Mouse (Mus musculus) neural tube, embryonic 11.5 days (tissue): ENCODE results near the gene Avpi1. TPM values are rescaled to one million over a fixed set of nuclear protein-coding genes. Genes with fewer than 3 reads are reported as not detected.
A peak's percentile ranks its signal among the peaks of the same experiment; 100 is the strongest.

Experiments used
- ATAC-seq: fragments of 200-750 bp; cut with Nextera tagmentation; 2 replicates; pipeline ENCODE4 v1.8.0; 2017; ENCODE audit warnings: moderate number of reproducible peaks, mild to moderate bottlenecking, moderate TSS enrichment, moderate library complexity; ENCODE audit not compliant: insufficient read depth, low FRiP score, low TSS enrichment
- DNase-seq: peaks from one replicate; pipeline ENCODE4 v3.0.0-alpha.2; 2015; ENCODE audit warnings: low spot score
- H3K27ac ChIP-seq: fragments of 300-500 bp; sonication (generic); 2 replicates; pipeline ENCODE4 v1.5.1; 2014; ENCODE audit warnings: low read depth, mild to moderate bottlenecking, low read length
- H3K27me3 ChIP-seq: fragments of 300-500 bp; sonication (generic); 2 replicates; pipeline ENCODE4 v1.6.1; 2014; ENCODE audit warnings: mild to moderate bottlenecking, low read length, mixed read lengths; ENCODE audit not compliant: control insufficient read depth, insufficient read depth
- H3K36me3 ChIP-seq: fragments of 300-500 bp; sonication (generic); 2 replicates; pipeline ENCODE4 v1.6.1; 2014; ENCODE audit warnings: mild to moderate bottlenecking, low read length, moderate library complexity, mixed read lengths; ENCODE audit not compliant: control insufficient read depth, insufficient read depth
- H3K4me1 ChIP-seq: fragments of 300-500 bp; sonication (generic); 2 replicates; pipeline ENCODE4 v1.6.1; 2014; ENCODE audit warnings: low read length, mixed read lengths; ENCODE audit not compliant: control insufficient read depth, insufficient read depth
- H3K4me2 ChIP-seq: fragments of 300-500 bp; sonication (generic); 2 replicates; pipeline ENCODE4 v1.6.1; 2014; ENCODE audit warnings: low read depth, mild to moderate bottlenecking, moderate library complexity
- H3K4me3 ChIP-seq: fragments of 300-500 bp; sonication (generic); 2 replicates; pipeline ENCODE4 v1.5.1; 2014; ENCODE audit warnings: low read depth, low read length
- H3K9ac ChIP-seq: fragments of 300-500 bp; sonication (generic); 2 replicates; pipeline ENCODE4 v1.6.1; 2014; ENCODE audit warnings: mild to moderate bottlenecking, low read length
- H3K9me3 ChIP-seq: fragments of 300-500 bp; sonication (generic); 2 replicates; pipeline ENCODE4 v1.6.1; 2016; ENCODE audit warnings: low read length; ENCODE audit not compliant: control insufficient read depth
- WGBS: fragments of 180-500 bp; shearing (Covaris S2); extraction: QIAGEN DNeasy Blood & Tissue Kit; methylation state at CpG from one replicate; pipeline ENCODE4 v1.1.7; 2014; 5-methylcytosine and 5-hydroxymethylcytosine counted together
- polyA plus RNA-seq: library from polyadenylated mRNA; unstranded; fragments of >200 nt; fragmentation: Nextera tagmentation; extraction: Ambion mirVana; gene quantifications from 2 replicates; pipeline ENCODE4 v1.2.1, GENCODE M21; 2014

The Avpi1 gene
- polyA plus RNA-seq, 1 experiment from 2014 or later = 13.6 TPM

DNA sequence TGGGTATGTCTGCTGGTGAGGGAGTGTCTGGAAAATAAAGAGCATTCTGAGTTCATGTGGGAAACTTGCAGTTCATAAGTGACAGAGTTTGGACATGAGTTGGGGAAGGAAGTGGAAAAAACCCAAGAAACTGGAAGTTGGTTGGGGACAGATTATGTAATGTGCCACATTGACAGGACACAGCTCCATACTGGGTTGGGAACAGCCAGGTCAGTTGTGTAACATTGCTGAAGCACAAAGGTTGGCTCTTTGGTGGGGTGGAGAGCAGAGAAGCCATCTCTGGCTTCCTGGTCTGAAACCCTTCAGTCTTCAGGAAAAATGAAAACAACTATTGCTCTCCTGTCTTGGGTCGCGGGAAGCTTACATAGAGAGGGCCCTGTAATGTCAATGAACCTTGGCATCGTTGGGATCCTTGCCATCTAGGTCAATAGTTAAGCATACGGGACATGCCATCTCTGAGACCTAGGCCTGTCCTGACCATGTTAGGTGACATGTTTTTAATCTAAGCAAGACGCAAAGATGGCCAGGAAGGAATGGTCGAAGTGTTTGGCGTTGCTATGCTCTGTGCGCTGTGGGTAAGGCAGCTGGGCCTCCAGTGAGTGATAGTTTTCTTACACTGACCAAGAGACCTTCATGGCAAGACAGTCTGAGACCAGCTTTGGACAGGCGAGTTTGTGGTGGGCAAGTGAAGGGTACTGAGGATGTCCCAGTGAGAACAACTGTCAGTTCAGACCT lies 17.6 kb upstream of the Avpi1 start:
- no peaks in the 10 kb centered on the region for H3K36me3 ChIP-seq
- peak overlapping the region; percentile 70; the same call in 1 of the 2 replicates for H3K9ac ChIP-seq
- no peak for ATAC-seq
- DNase-seq = no peak
- 89% methylated on average over 9 of the region's 9 CpGs for WGBS
- no peak overlapping the region for H3K4me3 ChIP-seq
- H3K4me1 ChIP-seq = peaks cover 6% of the 10 kb centered on the region; the same call in 1 of the 2 replicates
- H3K27me3 ChIP-seq = peaks cover 7% of the 10 kb centered on the region
- no peak overlapping the region; the same call in 1 of the 2 replicates for H3K4me2 ChIP-seq
- H3K9me3 ChIP-seq = no peaks in the 10 kb centered on the region
- no peak overlapping the region for H3K27ac ChIP-seq

DNA sequence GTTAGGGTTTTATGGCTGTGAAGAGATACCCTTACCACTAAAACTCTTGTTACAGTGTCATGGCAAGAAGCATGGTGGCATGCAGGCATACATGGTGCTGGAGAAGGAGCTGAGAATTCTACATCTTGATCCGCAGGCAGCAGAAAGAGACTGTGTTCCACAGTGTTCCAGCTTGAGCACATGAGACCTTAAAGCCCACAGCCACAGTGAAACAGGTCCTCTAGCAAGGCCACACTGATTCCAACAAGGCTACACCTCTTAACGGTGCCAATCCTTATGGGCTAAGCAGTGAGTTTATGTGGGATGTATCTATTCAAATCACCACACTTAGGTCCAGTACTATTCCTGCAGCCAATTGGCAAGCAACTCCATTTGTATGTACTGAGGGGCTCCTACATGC lies 16.9 kb upstream of the Avpi1 start:
- H3K27me3 ChIP-seq = peaks cover 7% of the 10 kb centered on the region
- no peaks in the 10 kb centered on the region for H3K9me3 ChIP-seq
- no peak for DNase-seq
- no peak overlapping the region for H3K4me3 ChIP-seq
- H3K4me1 ChIP-seq = peaks cover 6% of the 10 kb centered on the region; the same call in 1 of the 2 replicates
- no peak overlapping the region for H3K27ac ChIP-seq
- WGBS = 92% methylated on average over 2 of the region's 2 CpGs
- H3K9ac ChIP-seq = no peak overlapping the region
- H3K36me3 ChIP-seq = no peaks in the 10 kb centered on the region
- ATAC-seq = no peak
- H3K4me2 ChIP-seq = no peak overlapping the region

DNA sequence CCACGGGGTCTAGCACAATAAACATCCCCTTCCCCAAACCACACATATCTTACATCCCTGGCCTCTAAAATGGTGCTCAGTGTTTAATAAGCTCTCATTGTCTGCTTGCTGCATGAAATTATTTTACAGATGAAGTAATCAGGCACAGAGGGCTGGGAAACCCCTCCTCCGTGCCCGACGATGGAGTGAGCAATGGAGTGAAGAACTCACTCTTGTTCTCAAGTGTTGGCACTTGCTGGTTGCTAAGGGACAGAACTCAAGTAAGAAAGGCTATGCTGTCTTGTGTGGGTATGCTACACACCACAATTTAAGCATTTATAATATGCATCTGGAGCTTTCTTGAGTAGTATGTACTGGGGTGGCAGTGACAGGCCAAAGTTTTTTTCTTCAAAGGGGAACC lies 16.4 kb upstream of the Avpi1 start:
- DNase-seq (no peak), ATAC-seq (no peak)
- Histone ChIP-seq H3K9ac (no peak overlapping the region), H3K4me1 (peaks cover 6% of the 10 kb centered on the region; the same call in 1 of the 2 replicates), H3K27ac (no peak overlapping the region), H3K4me3 (no peak overlapping the region), H3K9me3 (no peaks in the 10 kb centered on the region), H3K27me3 (peaks cover 7% of the 10 kb centered on the region), H3K4me2 (no peak overlapping the region), H3K36me3 (no peaks in the 10 kb centered on the region)
- 73% methylated on average over 4 of the region's 4 CpGs for WGBS

DNA sequence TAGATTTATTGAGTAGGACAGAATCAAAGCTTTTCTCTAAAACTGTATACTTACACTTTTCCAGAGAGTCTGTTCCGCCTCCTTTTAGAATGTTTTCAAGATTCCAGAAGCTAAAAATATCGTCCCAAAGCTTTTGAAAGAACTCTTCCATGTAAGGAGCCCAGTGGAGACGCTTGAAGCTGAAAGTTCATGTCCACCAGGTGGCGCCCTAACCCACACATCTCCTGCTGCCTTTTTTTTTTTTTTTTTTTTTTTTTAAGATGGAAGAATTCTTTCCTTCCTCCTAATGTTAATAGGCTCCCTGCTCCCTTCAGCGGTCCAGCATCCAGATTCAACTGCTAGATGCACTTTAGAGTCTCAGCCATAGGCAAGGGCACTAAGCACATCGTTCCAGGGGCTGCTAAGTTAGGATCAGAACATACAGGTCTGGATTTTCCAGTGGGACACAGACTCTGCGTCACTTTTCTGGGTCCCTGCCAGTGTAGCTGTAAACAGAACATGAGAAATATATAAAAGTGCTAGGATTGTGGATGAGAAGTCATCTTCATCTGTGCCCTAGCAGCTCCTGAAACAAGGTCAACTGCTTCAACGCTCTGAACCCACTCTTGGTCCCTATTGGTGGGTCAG lies 15.8 kb upstream of the Avpi1 start:
- H3K4me3 ChIP-seq = no peak overlapping the region
- WGBS = 30% methylated on average over 8 of the region's 8 CpGs

DNA sequence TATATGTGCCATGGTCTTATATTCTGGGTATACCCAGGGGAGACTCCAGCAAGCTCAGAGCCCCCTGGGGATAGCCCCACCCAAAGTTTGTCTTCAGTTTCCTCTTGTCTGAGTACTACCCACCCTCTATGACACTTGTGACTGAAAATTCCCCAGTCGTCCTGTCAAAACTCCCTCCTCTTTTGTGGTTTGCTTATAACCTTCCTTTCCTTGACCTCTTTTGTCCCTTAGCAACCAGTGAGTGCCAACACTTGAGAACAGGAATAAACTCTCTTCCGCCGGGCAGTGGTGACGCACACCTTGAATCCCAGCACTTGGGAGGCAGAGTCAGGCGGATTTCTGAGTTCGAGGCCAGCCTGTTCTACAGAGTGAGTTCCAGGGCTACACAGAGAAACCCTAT lies 15.2 kb upstream of the Avpi1 start:
- DNase-seq = no peak
- Histone ChIP-seq H3K4me3 (no peak overlapping the region), H3K36me3 (no peaks in the 10 kb centered on the region), H3K4me1 (peaks cover 6% of the 10 kb centered on the region; the same call in 1 of the 2 replicates), H3K27ac (no peak overlapping the region), H3K9ac (no peak overlapping the region), H3K4me2 (no peak overlapping the region), H3K9me3 (no peaks in the 10 kb centered on the region), H3K27me3 (peaks cover 4% of the 10 kb centered on the region; the same call in 1 of the 2 replicates)
- 61% methylated on average over 6 of the region's 6 CpGs for WGBS
- no peak for ATAC-seq

More for the DNA sequence above, 15.8 kb upstream of the Avpi1 start:
- H3K9me3 ChIP-seq = no peaks in the 10 kb centered on the region
- no peak overlapping the region for H3K9ac ChIP-seq
- H3K4me1 ChIP-seq = peaks cover 6% of the 10 kb centered on the region; the same call in 1 of the 2 replicates
- peaks cover 7% of the 10 kb centered on the region for H3K27me3 ChIP-seq
- H3K4me2 ChIP-seq = no peak overlapping the region
- ATAC-seq = no peak
- DNase-seq = peak; percentile 78
- H3K27ac ChIP-seq = no peak overlapping the region
- H3K36me3 ChIP-seq = no peaks in the 10 kb centered on the region

DNA sequence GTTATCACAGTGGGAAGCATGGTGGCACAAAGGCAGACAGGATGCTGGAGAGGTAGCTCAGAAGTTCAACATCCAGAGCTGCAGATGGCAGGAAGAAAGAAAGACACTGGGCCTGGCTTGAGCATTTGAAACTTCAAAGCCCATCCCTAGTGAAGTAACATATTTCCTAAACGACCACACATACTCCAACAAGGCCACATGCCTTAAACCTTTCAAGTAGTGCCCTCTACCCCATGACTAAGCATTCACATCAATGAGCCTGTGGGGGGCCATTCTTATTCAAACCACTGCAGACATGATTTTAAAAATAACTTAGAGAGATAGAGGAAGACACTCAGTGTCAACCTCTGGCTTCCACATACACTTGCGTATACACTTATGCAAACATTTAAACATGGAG lies 13.9 kb upstream of the Avpi1 start:
- H3K4me2 ChIP-seq = no peak overlapping the region
- no peaks in the 10 kb centered on the region for H3K36me3 ChIP-seq
- no peak overlapping the region for H3K9ac ChIP-seq
- DNase-seq (no peak), ATAC-seq (no peak)
- H3K4me3 ChIP-seq = no peak overlapping the region
- no peaks in the 10 kb centered on the region for H3K4me1 ChIP-seq
- H3K27me3 ChIP-seq = 0 out of 2 replicates have a peak, but pooled peaks cover 2% of the 10 kb centered on the region
- no peaks in the 10 kb centered on the region for H3K9me3 ChIP-seq
- 73% methylated on average over 2 of the region's 2 CpGs for WGBS
- H3K27ac ChIP-seq = no peak overlapping the region

DNA sequence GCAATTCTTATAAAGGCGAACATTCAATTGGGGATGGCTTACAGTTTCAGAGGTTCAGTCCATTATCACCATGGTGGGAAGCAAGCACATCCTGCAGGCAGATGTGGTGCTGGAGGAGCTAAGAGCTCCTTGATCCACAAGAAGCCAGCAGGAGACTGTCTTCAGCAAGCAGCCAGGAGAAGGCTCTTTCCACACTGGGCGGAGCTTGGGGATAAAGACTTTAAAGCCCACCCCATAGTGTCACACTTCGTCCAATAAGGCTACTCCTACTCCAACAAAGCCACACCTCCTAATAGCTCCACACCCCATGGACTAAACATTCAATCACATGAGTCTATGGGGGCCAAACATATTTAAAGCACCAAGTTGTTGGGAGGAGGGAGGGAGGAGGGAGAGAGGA lies 13.1 kb upstream of the Avpi1 start:
- WGBS = 69% methylated on average over 3 of the region's 3 CpGs
- no peaks in the 10 kb centered on the region for H3K9me3 ChIP-seq
- H3K4me1 ChIP-seq = no peaks in the 10 kb centered on the region
- no peaks in the 10 kb centered on the region for H3K36me3 ChIP-seq
- H3K9ac ChIP-seq = no peak overlapping the region
- DNase-seq (no peak), ATAC-seq (no peak)
- H3K27me3 ChIP-seq = 0 out of 2 replicates have a peak, but pooled peaks cover 2% of the 10 kb centered on the region
- no peak overlapping the region for H3K27ac ChIP-seq
- H3K4me2 ChIP-seq = no peak overlapping the region
- no peak overlapping the region for H3K4me3 ChIP-seq

DNA sequence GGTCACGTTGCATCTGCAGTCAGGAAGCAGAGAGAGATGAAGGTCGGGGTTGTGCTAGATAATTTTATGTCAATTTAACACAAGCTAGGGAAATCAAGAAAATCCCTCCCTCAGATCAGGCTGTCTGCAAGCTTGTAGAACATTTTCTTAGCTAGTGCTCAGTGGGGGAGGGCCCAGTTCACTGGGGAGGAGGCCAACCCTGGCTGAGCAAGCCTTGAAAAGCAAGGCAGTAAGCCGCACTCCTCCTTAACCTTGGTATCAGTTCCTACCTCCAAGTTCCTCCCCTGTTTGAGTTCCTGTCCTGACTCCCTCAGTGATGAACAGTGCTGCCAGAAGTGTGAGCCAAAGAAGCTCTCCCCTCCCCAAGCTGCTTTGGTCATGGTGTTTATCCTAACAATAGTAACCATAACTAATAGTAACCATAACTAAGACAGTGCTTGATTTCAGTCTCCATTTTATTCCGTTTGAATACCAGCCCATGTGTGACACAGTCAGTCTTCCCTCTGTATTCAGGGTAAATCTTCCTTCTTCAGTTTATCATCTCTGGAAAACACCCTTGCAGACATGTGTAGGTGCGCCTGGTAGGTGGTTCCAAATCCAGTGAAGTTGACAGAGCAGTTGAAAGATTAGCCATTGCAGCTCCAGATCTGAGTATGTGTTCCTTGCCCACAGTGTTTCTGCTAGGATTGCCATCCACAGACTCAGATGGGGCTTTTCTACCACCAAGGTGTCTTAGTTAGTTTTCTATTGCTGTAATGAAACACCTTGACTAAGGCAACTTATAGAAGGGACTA lies 11.1 kb upstream of the Avpi1 start:
- Histone ChIP-seq H3K9ac (no peak overlapping the region), H3K9me3 (no peaks in the 10 kb centered on the region), H3K4me3 (no peak overlapping the region), H3K27me3 (no peaks in the 10 kb centered on the region), H3K27ac (no peak overlapping the region), H3K36me3 (no peaks in the 10 kb centered on the region), H3K4me1 (no peaks in the 10 kb centered on the region), H3K4me2 (no peak overlapping the region)
- 84% methylated on average over 5 of the region's 5 CpGs for WGBS
- no peak for ATAC-seq
- DNase-seq = no peak
